In genomic region chr8:124256841-124257240, GRCm38 (mm10) we compare ENCODE assay signal across 9 mouse cellular contexts. TPM values are rescaled to one million over a fixed set of nuclear protein-coding genes. Genes with fewer than 3 reads are reported as not detected.
A peak's percentile ranks its signal among the peaks of the same experiment; 100 is the strongest.
DNase-seq lines count a peak whose midpoint lies in the region; ATAC-seq and TF ChIP-seq lines count a peak whose summit lies in the region.
"Had no signal": no experiment of that assay in that cellular context is flagged by ENCODE, and none has a peak within 500 bp of the region (broad histone marks: within the 10 kb centered on the region; RNA-seq: fewer than 3 reads in every experiment).

No protein-coding gene starts in this region.

- H3K9ac ChIP-seq in heart, embryonic 13.5 days = peak overlapping the region; percentile 61

- peak; percentile 39 for DNase-seq in gastrocnemius, adult 2 months
- no peak for DNase-seq in gastrocnemius, adult 8-10 months (ENCODE audit: low spot score in 2 of 2)
- peak; percentile 74 for DNase-seq in brain, adult 2 months (ENCODE audit: low read depth, low spot score)
- DNase-seq in adrenal gland, adult (ENCODE audit: inconsistent age in 2 of 2, low spot score in 1 of 2) = no peak
- no peak for DNase-seq in layer of hippocampus, adult 11-12 months (ENCODE audit: low spot score)
- no peak for DNase-seq in urinary bladder, adult 2 months (ENCODE audit: low spot score)
- DNase-seq: B cell, adult 2 months had no signal

- H3K4me1 ChIP-seq in heart, embryonic 13.5 days = peaks cover 77% of the 10 kb centered on the region

- H3K4me3 ChIP-seq in gastrocnemius, adult 2 months = no peak overlapping the region
- H3K4me3 ChIP-seq in heart, embryonic 13.5 days = no peak overlapping the region

- no peak for TF ChIP-seq CTCF in gastrocnemius, adult 2 months (IDR thresholded peaks at IDR 0.05)

- H3K36me3 ChIP-seq in heart, embryonic 13.5 days = peaks cover 5% of the 10 kb centered on the region; the same call in 1 of the 2 replicates

- H3K9me3 ChIP-seq in heart, embryonic 13.5 days = no peaks in the 10 kb centered on the region

- H3K27me3 ChIP-seq in heart, embryonic 13.5 days (replicated peaks) = no peaks in the 10 kb centered on the region

- ATAC-seq in heart, embryonic 13.5 days (ENCODE audit: extremely low read depth, insufficient number of reproducible peaks, low FRiP score, low TSS enrichment) = no peak
- ATAC-seq in megakaryocyte, adult 5-6 weeks (ENCODE audit: poor library complexity, severe bottlenecking) = peak; percentile 21; the same call in 1 of the 2 replicates

- H3K4me2 ChIP-seq in heart, embryonic 13.5 days = peak overlapping the region; percentile 32

- 45% methylated on average over 9 of the region's 9 CpGs for WGBS in heart, embryonic 13.5 days

- intact Hi-C loops in gastrocnemius, adult 2 months (cut with DNase I) = no loop called here

- H3K27ac ChIP-seq in gastrocnemius, adult 2 months = peak overlapping the region; percentile 71
- peak overlapping the region; percentile 71 for H3K27ac ChIP-seq in heart, embryonic 13.5 days (replicated peaks)

RNA-seq across cellular contexts. Expression of gene Galnt2, which starts 25.6 kb away (rescaled TPM):
- total RNA-seq in gastrocnemius, adult 2 months (2021) = 10 to 100 TPM; 35.6 to 37.2 TPM
- 10 to 100 TPM; 43.1 to 54.1 (median 49.5) TPM for total RNA-seq in gastrocnemius, adult 8-10 months (2022)
- polyA plus RNA-seq in heart, embryonic 13.5 days (2015; fragmentation: Nextera tagmentation; extraction: Ambion mirVana) = 42.8 and 47.2 TPM in 2 replicates
- 31.3 and 61.1 TPM in 2 replicates for total RNA-seq in megakaryocyte, adult 5-6 weeks (2015)
- total RNA-seq in megakaryocyte, adult 5-6 weeks (2017) = 15.5 and 20.4 TPM in 2 replicates
- polyA plus RNA-seq in urinary bladder, adult 2 months (2012; rRNA removed) = 57.3 and 74.4 TPM in 2 replicates

Comparison
In these comparisons a context has a peak if more than half of its experiments do, and no peak if none do; other contexts are left out.
1. DNase-seq: peak in gastrocnemius, adult 2 months (single experiment) and brain, adult 2 months (single experiment); none in gastrocnemius, adult 8-10 months (0 of 2), adrenal gland, adult (0 of 2), layer of hippocampus, adult 11-12 months (single experiment) and urinary bladder, adult 2 months (single experiment).